Mouse (Mus musculus) liver, postnatal 0 days (tissue): ENCODE data around the gene Hist1h1e. TPM values are rescaled to one million over a fixed set of nuclear protein-coding genes. Genes with fewer than 3 reads are reported as not detected.
A peak's percentile ranks its signal among the peaks of the same experiment; 100 is the strongest.

ENCODE experiments used
- ATAC-seq: fragments of 200-750 bp; cut with Nextera tagmentation; 2 replicates; pipeline ENCODE4 v1.8.0; 2017; ENCODE audit warnings: mild to moderate bottlenecking, moderate library complexity
- DNase-seq: peaks from one replicate; pipeline ENCODE4 v3.0.0-alpha.2; 2016
- H3K27ac ChIP-seq: fragments of 300-500 bp; sonication (generic); 2 replicates; pipeline ENCODE4 v1.5.1; 2014; ENCODE audit warnings: antibody characterized with exemption, moderate library complexity, mild to moderate bottlenecking, low read depth
- H3K27me3 ChIP-seq: fragments of 300-500 bp; sonication (generic); 2 replicates; pipeline ENCODE4 v1.6.1; 2014; ENCODE audit warnings: low read length, control low read depth, mixed read lengths; ENCODE audit not compliant: insufficient read depth
- H3K36me3 ChIP-seq: fragments of 300-500 bp; sonication (generic); replicated peaks from 2 replicates; pipeline ENCODE4 v1.6.1; 2014; ENCODE audit warnings: mild to moderate bottlenecking, control low read depth, low read length, moderate library complexity, mixed read lengths; ENCODE audit not compliant: insufficient read depth
- H3K4me1 ChIP-seq: fragments of 300-500 bp; sonication (generic); 2 replicates; pipeline ENCODE4 v1.6.1; 2014; ENCODE audit warnings: antibody characterized with exemption, mild to moderate bottlenecking, control low read depth; ENCODE audit not compliant: insufficient read depth
- H3K4me2 ChIP-seq: fragments of 300-500 bp; sonication (generic); 2 replicates; pipeline ENCODE4 v1.6.1; 2014; ENCODE audit warnings: low read depth, mild to moderate bottlenecking, low read length, moderate library complexity, mixed read lengths
- H3K4me3 ChIP-seq: fragments of 300-500 bp; sonication (generic); 2 replicates; pipeline ENCODE4 v1.5.1; 2014; ENCODE audit warnings: low read depth, low read length
- H3K9ac ChIP-seq: fragments of 300-500 bp; sonication (generic); replicated peaks from 2 replicates; pipeline ENCODE4 v1.6.1; 2014; ENCODE audit warnings: mild to moderate bottlenecking, moderate library complexity
- H3K9me3 ChIP-seq: fragments of 300-500 bp; sonication (generic); 2 replicates; pipeline ENCODE4 v1.6.1; 2016; ENCODE audit warnings: mild to moderate bottlenecking, control low read depth, low read length, mixed read lengths
- CTCF ChIP-seq: sonication (generic); IDR thresholded peaks from 2 replicates; pipeline ENCODE4 v1.5.1; 2016; ENCODE audit warnings: antibody characterized with exemption, low read depth
- EP300 ChIP-seq: IDR thresholded peaks from 2 replicates; pipeline ENCODE4 v1.6.1; 2016; ENCODE audit warnings: antibody characterized with exemption, low read depth, mild to moderate bottlenecking
- WGBS: fragments of 180-500 bp; shearing (Covaris S2); extraction: QIAGEN DNeasy Blood & Tissue Kit; methylation state at CpG from one replicate; pipeline ENCODE4 v1.1.7; 2014; ENCODE audit not compliant: insufficient replicate concordance; 5-methylcytosine and 5-hydroxymethylcytosine counted together
- polyA plus RNA-seq: library from polyadenylated mRNA; unstranded; fragments of >200 nt; fragmentation: Nextera tagmentation; extraction: Ambion mirVana; gene quantifications from 2 replicates; pipeline ENCODE4 v1.2.1, GENCODE M21; 2015

Hist1h1e gene
- polyA plus RNA-seq, 1 experiment from 2014 or later = 16.0 TPM

GRCm38 (mm10) chr13:23605052-23605451 is 17.3 kb downstream of the Hist1h1e start:
- ATAC-seq (no peak), DNase-seq (peak; percentile 2)
- no peak for TF ChIP-seq EP300
- no peak for TF ChIP-seq CTCF
- Histone ChIP-seq H3K4me3 (no peak overlapping the region), H3K9me3 (no peaks in the 10 kb centered on the region), H3K4me2 (no peak overlapping the region), H3K27me3 (no peaks in the 10 kb centered on the region), H3K9ac (no peak overlapping the region), H3K36me3 (no peaks in the 10 kb centered on the region), H3K27ac (no peak overlapping the region), H3K4me1 (peaks cover 8% of the 10 kb centered on the region; the same call in 1 of the 2 replicates)
- WGBS = 85% methylated on average over 3 of the region's 3 CpGs

- H3K9me3 ChIP-seq = no peaks in the 10 kb centered on the region
- no peak overlapping the region for H3K27ac ChIP-seq
- ATAC-seq = no peak
- H3K4me2 ChIP-seq = no peak overlapping the region
- H3K4me1 ChIP-seq = peaks cover 3% of the 10 kb centered on the region; the same call in 1 of the 2 replicates
- no peaks in the 10 kb centered on the region for H3K36me3 ChIP-seq
- TF ChIP-seq CTCF (no peak), EP300 (no peak)
- 94% methylated on average over 3 of the region's 3 CpGs for WGBS
- H3K4me3 ChIP-seq = no peak overlapping the region
- H3K27me3 ChIP-seq = no peaks in the 10 kb centered on the region
- H3K9ac ChIP-seq = no peak overlapping the region
- no peak for DNase-seq
Measured at GRCm38 (mm10) chr13:23604452-23604851, 17.9 kb downstream of the Hist1h1e start.

- Histone ChIP-seq H3K27me3 (no peaks in the 10 kb centered on the region), H3K36me3 (no peaks in the 10 kb centered on the region), H3K4me1 (no peaks in the 10 kb centered on the region; the same call in 1 of the 2 replicates), H3K4me2 (no peak overlapping the region), H3K27ac (no peak overlapping the region; the same call in 1 of the 2 replicates), H3K9me3 (no peaks in the 10 kb centered on the region), H3K9ac (peak overlapping the region; percentile 38; the same call in 1 of the 2 replicates), H3K4me3 (no peak overlapping the region)
- TF ChIP-seq EP300 = no peak
- TF ChIP-seq CTCF = no peak
- DNase-seq (no peak), ATAC-seq (no peak)
- 63% methylated on average over 7 of the region's 7 CpGs for WGBS
Measured at GRCm38 (mm10) chr13:23603182-23603699, 19.1 kb downstream of the Hist1h1e start.

- Histone ChIP-seq H3K9ac (no peak overlapping the region), H3K36me3 (no peaks in the 10 kb centered on the region), H3K27ac (no peak overlapping the region), H3K4me3 (no peak overlapping the region), H3K27me3 (no peaks in the 10 kb centered on the region), H3K9me3 (no peaks in the 10 kb centered on the region), H3K4me1 (peaks cover 27% of the 10 kb centered on the region), H3K4me2 (no peak overlapping the region)
- ATAC-seq (peak; percentile 20; the same call in 1 of the 2 replicates), DNase-seq (peak; percentile 89)
- TF ChIP-seq CTCF (peak; percentile 92), EP300 (no peak; the same call in 1 of the 2 replicates)
- 7% methylated on average over 9 of the region's 9 CpGs for WGBS
Measured at GRCm38 (mm10) chr13:23597957-23598356, 24.4 kb downstream of the Hist1h1e start.

GRCm38 (mm10) chr13:23595622-23596372 is 26.6 kb downstream of the Hist1h1e start:
- ATAC-seq (peak; percentile 97), DNase-seq (peak; percentile 40)
- Histone ChIP-seq H3K36me3 (no peaks in the 10 kb centered on the region), H3K27me3 (no peaks in the 10 kb centered on the region), H3K4me1 (peaks cover 30% of the 10 kb centered on the region), H3K4me2 (peak overlapping the region; percentile 47), H3K9ac (peak overlapping the region; percentile 54), H3K27ac (peak overlapping the region; percentile 84), H3K9me3 (no peaks in the 10 kb centered on the region), H3K4me3 (no peak overlapping the region)
- TF ChIP-seq EP300 = peak; percentile 92
- TF ChIP-seq CTCF = no peak
- 60% methylated on average over 7 of the region's 7 CpGs for WGBS

- 54% methylated on average over 2 of the region's 2 CpGs for WGBS
Measured at GRCm38 (mm10) chr13:23595185-23595584, 27.2 kb downstream of the Hist1h1e start.

More at GRCm38 (mm10) chr13:23595185-23595584, 27.2 kb downstream of the Hist1h1e start:
- H3K4me3 ChIP-seq = no peak overlapping the region
- peak overlapping the region; percentile 54 for H3K9ac ChIP-seq
- peak overlapping the region; percentile 47 for H3K4me2 ChIP-seq
- no peaks in the 10 kb centered on the region for H3K27me3 ChIP-seq
- no peak for ATAC-seq
- no peaks in the 10 kb centered on the region for H3K36me3 ChIP-seq
- TF ChIP-seq EP300 (no peak), CTCF (no peak)
- no peaks in the 10 kb centered on the region for H3K9me3 ChIP-seq
- H3K27ac ChIP-seq = peak overlapping the region; percentile 84
- DNase-seq = no peak
- H3K4me1 ChIP-seq = peaks cover 30% of the 10 kb centered on the region
